Mouse (Mus musculus) liver, embryonic 13.5 days (tissue): ENCODE data around the gene Aamp. TPM values are rescaled to one million over a fixed set of nuclear protein-coding genes. Genes with fewer than 3 reads are reported as not detected.
A peak's percentile ranks its signal among the peaks of the same experiment; 100 is the strongest.

Experiments used
- ATAC-seq: fragments of 200-750 bp; cut with Nextera tagmentation; 2 replicates; pipeline ENCODE4 v1.8.0; 2017; ENCODE audit warnings: low read depth, mild to moderate bottlenecking, moderate number of reproducible peaks, moderate library complexity
- DNase-seq: peaks from one replicate; pipeline ENCODE4 v3.0.0; 2022
- H3K27ac ChIP-seq: fragments of 300-500 bp; sonication (generic); 2 replicates; pipeline ENCODE4 v1.5.1; 2015; ENCODE audit warnings: moderate library complexity, mild to moderate bottlenecking, inconsistent platforms
- H3K27me3 ChIP-seq: fragments of 300-500 bp; sonication (generic); 2 replicates; pipeline ENCODE4 v1.6.1; 2015; ENCODE audit warnings: mild to moderate bottlenecking, inconsistent platforms
- H3K36me3 ChIP-seq: fragments of 300-500 bp; sonication (generic); 2 replicates; pipeline ENCODE4 v1.6.1; 2015; ENCODE audit warnings: mild to moderate bottlenecking, inconsistent platforms
- H3K4me1 ChIP-seq: fragments of 300-500 bp; sonication (generic); replicated peaks from 2 replicates; pipeline ENCODE4 v1.6.1; 2015; ENCODE audit warnings: inconsistent platforms
- H3K4me2 ChIP-seq: fragments of 300-500 bp; sonication (generic); 2 replicates; pipeline ENCODE4 v1.6.1; 2015; ENCODE audit warnings: inconsistent platforms, mild to moderate bottlenecking, moderate library complexity
- H3K4me3 ChIP-seq: fragments of 300-500 bp; sonication (generic); replicated peaks from 2 replicates; pipeline ENCODE4 v1.5.1; 2015; ENCODE audit warnings: mild to moderate bottlenecking, inconsistent platforms
- H3K9ac ChIP-seq: fragments of 300-500 bp; sonication (generic); 2 replicates; pipeline ENCODE4 v1.6.1; 2015; ENCODE audit warnings: mild to moderate bottlenecking, inconsistent platforms
- H3K9me3 ChIP-seq: fragments of 300-500 bp; sonication (generic); replicated peaks from 2 replicates; pipeline ENCODE4 v1.6.1; 2016; ENCODE audit warnings: inconsistent platforms
- WGBS: fragments of 180-500 bp; shearing (Covaris S2); methylation state at CpG from one replicate; pipeline ENCODE4 v1.1.7; 2015; ENCODE audit not compliant: insufficient replicate concordance; 5-methylcytosine and 5-hydroxymethylcytosine counted together
- polyA plus RNA-seq: library from polyadenylated mRNA; unstranded; fragments of >200 nt; fragmentation: Nextera tagmentation; extraction: Ambion mirVana; gene quantifications from 2 replicates; pipeline ENCODE4 v1.2.1, GENCODE M21; 2015

Gene Aamp
- polyA plus RNA-seq, 1 experiment from 2014 or later, result 104 TPM

GRCm38 (mm10) chr1:74313049-74313692 lies 28.6 kb upstream of the Aamp start:
- DNase-seq (peak; percentile 45), ATAC-seq (no peak)
- H3K9ac ChIP-seq, result no peak overlapping the region
- no peak overlapping the region for H3K4me3 ChIP-seq
- no peak overlapping the region for H3K27ac ChIP-seq
- H3K9me3 ChIP-seq, result no peaks in the 10 kb centered on the region
- no peaks in the 10 kb centered on the region for H3K36me3 ChIP-seq
- peaks cover 17% of the 10 kb centered on the region for H3K4me1 ChIP-seq
- no peaks in the 10 kb centered on the region for H3K27me3 ChIP-seq
- 3% methylated on average over 3 of the region's 3 CpGs for WGBS
- H3K4me2 ChIP-seq, result no peak overlapping the region

GRCm38 (mm10) chr1:74309767-74310166 lies 25.2 kb upstream of the Aamp start:
- ATAC-seq, result no peak
- H3K27ac ChIP-seq, result peak overlapping the region; percentile 24; the same call in 1 of the 2 replicates

DNA sequence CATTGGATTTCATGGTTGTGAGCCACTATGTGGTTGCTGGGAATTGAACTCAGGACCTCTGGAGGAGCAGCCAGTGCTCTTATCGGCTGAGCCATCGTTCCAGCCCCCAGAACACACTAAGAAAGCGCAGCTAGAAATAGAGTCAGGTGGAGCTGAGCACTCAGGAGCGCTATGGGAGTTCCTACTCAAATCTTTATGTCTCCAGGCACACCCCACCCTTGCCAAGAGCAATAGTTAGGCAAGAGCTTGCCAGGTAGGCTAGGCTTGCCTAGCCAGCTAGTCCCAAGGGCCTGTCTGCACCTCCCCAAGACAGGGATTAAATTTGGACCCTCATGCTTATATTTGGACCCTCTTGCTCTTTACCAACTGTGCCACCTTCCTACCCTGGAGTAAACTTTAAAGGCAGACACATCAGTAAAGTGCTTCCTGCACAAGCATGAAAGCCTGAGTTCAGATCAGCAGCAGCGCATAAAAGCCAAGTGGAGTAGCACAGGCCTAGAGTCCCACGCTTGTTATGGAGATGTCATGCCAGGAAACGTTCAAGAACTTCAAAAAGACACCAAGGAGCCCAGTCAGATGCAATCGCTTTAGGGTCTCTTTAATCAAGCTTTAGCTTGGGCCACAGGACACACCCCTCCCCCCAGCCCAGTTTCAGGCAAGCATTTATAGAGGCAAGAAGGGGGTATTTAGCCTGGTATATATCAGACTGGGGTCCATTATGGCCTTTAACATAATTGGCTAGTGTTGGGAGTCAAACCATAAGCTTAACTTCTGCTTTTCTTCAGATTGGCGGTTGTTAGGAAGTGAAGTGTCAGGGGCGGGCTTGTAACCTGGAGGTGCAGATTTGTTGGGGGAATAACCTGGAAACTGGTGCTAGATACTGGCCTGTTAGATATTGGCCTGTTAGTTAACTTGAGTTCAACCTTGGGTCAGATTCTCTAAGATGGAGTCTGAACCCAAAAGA lies 23.7 kb upstream of the Aamp start:
- Histone ChIP-seq H3K27ac (peak overlapping the region; percentile 4; the same call in 1 of the 2 replicates), H3K4me1 (peaks cover 47% of the 10 kb centered on the region)

More at GRCm38 (mm10) chr1:74309767-74310166, 25.2 kb upstream of the Aamp start:
- Histone ChIP-seq H3K9me3 (no peaks in the 10 kb centered on the region), H3K4me1 (peaks cover 36% of the 10 kb centered on the region), H3K9ac (no peak overlapping the region), H3K27me3 (no peaks in the 10 kb centered on the region), H3K4me3 (no peak overlapping the region), H3K36me3 (no peaks in the 10 kb centered on the region), H3K4me2 (no peak overlapping the region)
- WGBS, result 26% methylated on average over 3 of the region's 3 CpGs
- DNase-seq, result no peak

DNA sequence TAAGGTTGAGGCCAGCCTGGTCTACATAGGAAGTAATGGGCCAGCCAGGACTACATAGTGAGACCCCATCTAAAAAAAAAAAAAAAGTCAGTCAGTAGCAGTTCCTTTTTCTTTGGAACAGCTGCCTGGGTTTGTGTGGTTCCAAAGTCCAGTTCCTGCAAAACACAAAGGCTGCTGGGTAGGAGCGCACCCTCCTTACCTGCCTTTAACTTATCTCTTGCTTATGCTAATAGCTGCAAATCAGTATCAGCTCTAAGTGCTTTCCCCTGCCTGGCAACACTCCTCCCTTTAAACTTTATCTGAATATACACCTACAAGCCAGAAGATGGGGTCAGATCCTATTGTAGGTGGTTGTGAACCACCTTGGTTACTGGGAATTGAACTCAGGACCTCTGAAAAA lies 22.6 kb upstream of the Aamp start:
- Histone ChIP-seq H3K4me3 (no peak overlapping the region), H3K9me3 (no peaks in the 10 kb centered on the region), H3K9ac (no peak overlapping the region), H3K4me1 (peaks cover 59% of the 10 kb centered on the region), H3K27me3 (no peaks in the 10 kb centered on the region), H3K4me2 (no peak overlapping the region), H3K36me3 (no peaks in the 10 kb centered on the region), H3K27ac (no peak overlapping the region)
- ATAC-seq (no peak), DNase-seq (no peak)
- WGBS, result 79% methylated on average over 1 of the region's 1 CpGs

More for the DNA sequence above, 23.7 kb upstream of the Aamp start:
- Histone ChIP-seq H3K9me3 (no peaks in the 10 kb centered on the region), H3K4me2 (no peak overlapping the region), H3K4me3 (no peak overlapping the region), H3K9ac (no peak overlapping the region), H3K27me3 (no peaks in the 10 kb centered on the region), H3K36me3 (no peaks in the 10 kb centered on the region)
- ATAC-seq (no peak), DNase-seq (no peak)
- 58% methylated on average over 10 of the region's 10 CpGs for WGBS

DNA sequence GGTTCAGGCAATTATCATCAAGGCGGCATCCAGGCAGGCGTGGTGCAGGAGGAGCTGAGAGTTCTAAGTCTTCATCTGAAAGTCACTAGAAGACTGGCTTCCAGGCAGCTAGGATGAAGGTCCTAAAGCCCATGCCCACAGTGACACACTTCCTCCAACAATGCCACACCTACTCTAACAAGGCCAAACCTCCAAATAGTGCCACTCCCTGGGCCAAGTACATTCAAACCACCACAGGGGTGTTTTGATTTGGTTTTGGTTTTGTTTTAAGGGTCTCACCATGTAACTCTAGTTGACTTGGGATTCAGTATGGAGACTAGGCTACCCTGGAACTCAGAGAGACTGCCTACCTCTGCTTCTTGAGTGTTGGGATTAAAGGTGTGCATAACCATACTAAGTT lies 21.0 kb upstream of the Aamp start, which contains the start of gene Tmbim1:
Gene Tmbim1 (minus strand): TSS at position 101 of the 400 bp plus-strand sequence.
- 89% methylated on average over 2 of the region's 2 CpGs for WGBS
- Histone ChIP-seq H3K27me3 (no peaks in the 10 kb centered on the region), H3K36me3 (no peaks in the 10 kb centered on the region), H3K4me3 (peak within 1 kb of the TSS; percentile 81), H3K4me1 (peaks cover 75% of the 10 kb centered on the region), H3K9ac (peak within 1 kb of the TSS; percentile 88; the same call in 1 of the 2 replicates), H3K4me2 (peak within 1 kb of the TSS; percentile 92), H3K9me3 (no peaks in the 10 kb centered on the region), H3K27ac (peak within 1 kb of the TSS; percentile 80; the same call in 1 of the 2 replicates)
- no peak for DNase-seq
- ATAC-seq, result no peak

DNA sequence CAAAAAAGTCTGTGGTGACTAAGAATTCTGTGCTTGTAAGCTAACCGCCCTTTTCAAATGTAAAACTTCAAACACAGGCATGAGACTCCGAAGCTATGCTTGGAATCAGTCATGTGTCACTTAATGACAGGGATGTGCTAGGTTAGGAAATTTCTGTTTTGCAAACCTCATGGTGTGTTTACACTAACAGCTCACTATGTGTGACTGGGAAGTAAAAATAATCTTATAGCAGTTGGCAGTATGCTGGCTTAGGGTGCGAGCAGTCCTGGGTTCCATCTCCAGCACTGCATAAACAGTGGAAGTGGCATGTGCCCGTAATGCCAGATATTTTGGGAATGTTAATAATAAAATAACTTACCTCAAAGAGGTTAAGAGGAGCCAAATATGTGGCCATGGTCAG lies 20.4 kb upstream of the Aamp start:
- Histone ChIP-seq H3K27ac (no peak overlapping the region), H3K9ac (no peak overlapping the region), H3K9me3 (no peaks in the 10 kb centered on the region), H3K4me1 (peaks cover 79% of the 10 kb centered on the region), H3K27me3 (no peaks in the 10 kb centered on the region), H3K36me3 (no peaks in the 10 kb centered on the region), H3K4me3 (no peak overlapping the region), H3K4me2 (no peak overlapping the region)
- no peak for ATAC-seq
- DNase-seq, result no peak
- 74% methylated on average over 4 of the region's 4 CpGs for WGBS

DNA sequence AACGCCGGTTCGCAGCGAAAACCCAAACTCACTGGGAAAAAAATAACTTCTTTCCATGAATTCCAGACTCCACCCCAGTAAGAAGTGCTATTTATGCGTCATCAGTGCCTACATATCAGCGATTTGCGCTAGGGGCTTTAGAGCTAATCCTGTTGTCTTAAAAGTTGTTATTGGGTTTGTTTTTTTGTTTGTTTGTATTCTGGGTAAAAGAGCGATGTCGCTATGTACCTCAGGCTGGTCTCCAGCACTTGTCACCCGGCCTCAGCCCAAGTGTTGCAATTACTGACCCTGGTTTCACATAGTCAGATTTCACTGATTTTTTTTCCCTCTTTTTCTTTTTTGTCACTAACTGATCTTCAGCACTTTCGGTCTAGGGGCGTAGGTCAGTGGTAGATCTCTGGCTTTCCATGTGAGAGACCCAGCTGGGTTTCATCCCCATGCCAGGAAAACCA lies 19.8 kb upstream of the Aamp start:
- H3K36me3 ChIP-seq, result no peaks in the 10 kb centered on the region

DNA sequence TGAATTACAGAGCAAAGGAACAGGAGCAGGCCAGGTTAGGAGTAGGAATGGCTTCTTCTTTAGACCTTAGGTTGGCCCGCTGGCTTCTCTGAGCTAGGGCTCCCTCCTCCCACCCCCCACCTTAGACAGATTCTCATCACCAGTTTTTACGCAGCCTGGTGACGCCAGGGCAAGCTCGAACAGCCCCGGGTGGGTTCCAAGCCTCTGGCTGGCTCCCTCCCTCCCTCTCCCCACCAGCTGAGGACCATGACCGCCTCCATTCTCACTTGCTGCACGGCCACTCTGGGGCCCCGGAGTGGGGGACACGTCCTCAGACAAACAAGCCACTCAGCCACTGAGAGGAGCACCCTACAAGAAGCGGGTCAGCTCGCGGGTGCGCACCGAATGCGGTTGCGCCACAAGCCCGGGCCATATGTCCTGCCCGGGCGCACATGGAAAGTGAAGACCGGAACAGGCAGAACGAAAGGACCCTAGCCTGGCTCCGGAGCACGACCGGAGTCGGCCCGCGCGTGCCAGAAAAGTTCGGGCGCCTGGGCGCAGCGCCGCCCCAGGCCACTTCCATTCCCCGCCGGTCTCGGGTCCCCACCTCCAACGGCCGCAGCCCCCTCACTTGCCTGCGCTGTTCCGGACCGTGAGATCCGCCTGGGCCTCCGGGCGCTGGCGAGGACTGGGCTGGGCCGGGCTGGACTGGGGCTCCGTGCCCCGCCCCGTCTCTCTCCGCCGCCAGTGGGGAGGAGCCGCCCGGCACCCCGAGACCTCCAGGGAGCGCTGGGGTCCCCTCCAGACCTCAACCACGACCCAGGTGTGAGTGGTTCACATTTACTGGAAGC lies 19.2 kb upstream of the Aamp start:
- 1% methylated on average over 56 of the region's 56 CpGs for WGBS
- Histone ChIP-seq H3K27ac (peak overlapping the region; percentile 80), H3K4me1 (peaks cover 84% of the 10 kb centered on the region), H3K4me3 (peak overlapping the region; percentile 81), H3K9ac (peak overlapping the region; percentile 88), H3K36me3 (no peaks in the 10 kb centered on the region), H3K4me2 (peak overlapping the region; percentile 92), H3K27me3 (no peaks in the 10 kb centered on the region), H3K9me3 (no peaks in the 10 kb centered on the region)
- peak; percentile 61 for DNase-seq
- ATAC-seq, result peak; percentile 91

More for the DNA sequence above, 19.8 kb upstream of the Aamp start:
- Histone ChIP-seq H3K27me3 (no peaks in the 10 kb centered on the region), H3K27ac (peak overlapping the region; percentile 80), H3K4me1 (peaks cover 80% of the 10 kb centered on the region), H3K4me3 (peak overlapping the region; percentile 81), H3K4me2 (peak overlapping the region; percentile 92), H3K9me3 (no peaks in the 10 kb centered on the region), H3K9ac (peak overlapping the region; percentile 88)
- ATAC-seq, result peak; percentile 18
- peak; percentile 22 for DNase-seq
- WGBS, result 8% methylated on average over 12 of the region's 12 CpGs

GRCm38 (mm10) chr1:74302835-74303234 lies 18.3 kb upstream of the Aamp start:
- 0 out of 2 replicates have a peak overlapping the region, but pooled peaks have one; percentile 88 for H3K9ac ChIP-seq
- ATAC-seq, result no peak

DNA sequence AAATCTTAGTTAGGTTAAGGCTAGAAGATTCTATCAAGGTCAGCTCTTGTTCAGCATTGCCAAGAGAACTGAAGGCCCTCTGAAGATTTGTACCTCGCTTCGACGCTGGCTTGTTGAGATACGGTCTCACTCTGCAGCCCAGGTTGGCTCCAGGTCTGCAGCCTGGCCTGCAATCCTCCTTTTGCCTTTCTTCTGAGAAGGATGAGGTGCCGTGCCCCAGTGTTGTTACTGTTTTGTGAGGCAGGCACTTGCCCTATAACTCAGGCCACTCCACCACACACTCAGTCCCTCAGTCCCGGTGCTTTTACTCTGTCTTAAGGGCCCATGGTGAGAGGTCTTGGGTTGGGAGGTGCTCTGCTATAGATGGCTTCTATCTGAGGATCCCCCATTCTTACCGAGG lies 17.7 kb upstream of the Aamp start:
- 0 out of 2 replicates have a peak overlapping the region, but pooled peaks have one; percentile 5 for H3K9ac ChIP-seq
- H3K27ac ChIP-seq, result no peak overlapping the region; the same call in 1 of the 2 replicates
- peak overlapping the region; percentile 81; the same call in 1 of the 2 replicates for H3K4me3 ChIP-seq
- ATAC-seq, result no peak
- DNase-seq, result no peak
- peaks cover 86% of the 10 kb centered on the region for H3K4me1 ChIP-seq
- no peaks in the 10 kb centered on the region for H3K36me3 ChIP-seq
- no peaks in the 10 kb centered on the region for H3K27me3 ChIP-seq
- no peaks in the 10 kb centered on the region for H3K9me3 ChIP-seq
- 86% methylated on average over 7 of the region's 7 CpGs for WGBS
- H3K4me2 ChIP-seq, result peak overlapping the region; percentile 92

More at GRCm38 (mm10) chr1:74302835-74303234, 18.3 kb upstream of the Aamp start:
- Histone ChIP-seq H3K4me2 (peak overlapping the region; percentile 92), H3K36me3 (no peaks in the 10 kb centered on the region), H3K4me3 (peak overlapping the region; percentile 81), H3K27me3 (no peaks in the 10 kb centered on the region), H3K27ac (peak overlapping the region; percentile 16; the same call in 1 of the 2 replicates), H3K9me3 (no peaks in the 10 kb centered on the region), H3K4me1 (peaks cover 86% of the 10 kb centered on the region)
- WGBS, result 69% methylated on average over 2 of the region's 2 CpGs
- no peak for DNase-seq
